Mouse (Mus musculus): ENCODE measurements around the gene Rasip1.

The Rasip1 gene

GRCm38 (mm10) chr7:45627261-45627660, at the start of gene Rasip1:
TSS of gene Rasip1 (plus strand) at chr7:45627488.
- DNase-seq (ENCODE audit: low read depth, low spot score) = no peak

- DNase-seq (ENCODE audit: low read depth, low spot score) = no peak
Measured at GRCm38 (mm10) chr7:45585923-45586322, 41.4 kb upstream of the Rasip1 start.

GRCm38 (mm10) chr7:45587631-45588592, 39.4 kb upstream of the Rasip1 start:
- no peak for DNase-seq (ENCODE audit: low read depth, low spot score)

GRCm38 (mm10) chr7:45589173-45589572, 38.1 kb upstream of the Rasip1 start:
- peak; percentile 92 for DNase-seq (ENCODE audit: low read depth, low spot score)

- DNase-seq (ENCODE audit: low read depth, low spot score) = peak; percentile 27
Measured at GRCm38 (mm10) chr7:45589898-45590297, 37.4 kb upstream of the Rasip1 start.

- peak; percentile 61 for DNase-seq (ENCODE audit: low read depth, low spot score)
Measured at GRCm38 (mm10) chr7:45590874-45591273, 36.4 kb upstream of the Rasip1 start.

GRCm38 (mm10) chr7:45591880-45592279, 35.4 kb upstream of the Rasip1 start:
- DNase-seq (ENCODE audit: low read depth, low spot score) = peak; percentile 83

- peak; percentile 89 for DNase-seq (ENCODE audit: low read depth, low spot score)
Measured at GRCm38 (mm10) chr7:45593118-45593815, 34.0 kb upstream of the Rasip1 start.

GRCm38 (mm10) chr7:45595176-45595575, 32.1 kb upstream of the Rasip1 start:
- DNase-seq (ENCODE audit: low read depth, low spot score) = no peak

- no peak for DNase-seq (ENCODE audit: low read depth, low spot score)
Measured at GRCm38 (mm10) chr7:45596107-45596506, 31.2 kb upstream of the Rasip1 start.

- DNase-seq (ENCODE audit: low read depth, low spot score) = no peak
Measured at GRCm38 (mm10) chr7:45597013-45597412, 30.3 kb upstream of the Rasip1 start.

- no peak for DNase-seq (ENCODE audit: low read depth, low spot score)
Measured at GRCm38 (mm10) chr7:45597527-45597926, 29.8 kb upstream of the Rasip1 start.

GRCm38 (mm10) chr7:45598960-45599879, 28.1 kb upstream of the Rasip1 start:
- DNase-seq (ENCODE audit: low read depth, low spot score) = peak; percentile 34

GRCm38 (mm10) chr7:45605704-45606289, 21.5 kb upstream of the Rasip1 start:
- DNase-seq (ENCODE audit: low read depth, low spot score) = no peak

- DNase-seq (ENCODE audit: low read depth, low spot score) = no peak
Measured at GRCm38 (mm10) chr7:45609511-45609910, 17.8 kb upstream of the Rasip1 start.

GRCm38 (mm10) chr7:45616277-45616676, 11.0 kb upstream of the Rasip1 start:
- peak; percentile 77 for DNase-seq (ENCODE audit: low read depth, low spot score)

- no peak for DNase-seq (ENCODE audit: low read depth, low spot score)
Measured at GRCm38 (mm10) chr7:45617042-45617695, 10.1 kb upstream of the Rasip1 start, which contains the start of gene Fut1. TSS of gene Fut1 (plus strand) at chr7:45617289.

GRCm38 (mm10) chr7:45618316-45618715, 9.0 kb upstream of the Rasip1 start:
- peak; percentile 66 for DNase-seq (ENCODE audit: low read depth, low spot score)

GRCm38 (mm10) chr7:45619592-45619991, 7.7 kb upstream of the Rasip1 start:
- DNase-seq (ENCODE audit: low read depth, low spot score) = no peak

- peak; percentile 41 for DNase-seq (ENCODE audit: low read depth, low spot score)
Measured at GRCm38 (mm10) chr7:45621443-45621842, 5.8 kb upstream of the Rasip1 start, which contains the start of gene Izumo1. TSS of gene Izumo1 (plus strand) at chr7:45621811.

All from A20 (cell line).